Mouse (Mus musculus) testis, adult 2 months (tissue): ENCODE data around the gene Tnfaip8l1.

ENCODE experiments used
- CTCF ChIP-seq: fragments of 200-500 bp; IDR thresholded peaks from 2 replicates; pipeline ENCODE4 v1.5.1; 2012; ENCODE audit warnings: low read depth, mild to moderate bottlenecking, inconsistent platforms, low read length, moderate library complexity; ENCODE audit not compliant: control insufficient read depth, insufficient read depth, insufficient replicate concordance
- POLR2A ChIP-seq: fragments of 200-500 bp; IDR thresholded peaks from 2 replicates; pipeline ENCODE4 v1.6.1; 2012; ENCODE audit warnings: low read depth, mild to moderate bottlenecking, inconsistent platforms, low read length, moderate library complexity; ENCODE audit not compliant: control insufficient read depth

DNA sequence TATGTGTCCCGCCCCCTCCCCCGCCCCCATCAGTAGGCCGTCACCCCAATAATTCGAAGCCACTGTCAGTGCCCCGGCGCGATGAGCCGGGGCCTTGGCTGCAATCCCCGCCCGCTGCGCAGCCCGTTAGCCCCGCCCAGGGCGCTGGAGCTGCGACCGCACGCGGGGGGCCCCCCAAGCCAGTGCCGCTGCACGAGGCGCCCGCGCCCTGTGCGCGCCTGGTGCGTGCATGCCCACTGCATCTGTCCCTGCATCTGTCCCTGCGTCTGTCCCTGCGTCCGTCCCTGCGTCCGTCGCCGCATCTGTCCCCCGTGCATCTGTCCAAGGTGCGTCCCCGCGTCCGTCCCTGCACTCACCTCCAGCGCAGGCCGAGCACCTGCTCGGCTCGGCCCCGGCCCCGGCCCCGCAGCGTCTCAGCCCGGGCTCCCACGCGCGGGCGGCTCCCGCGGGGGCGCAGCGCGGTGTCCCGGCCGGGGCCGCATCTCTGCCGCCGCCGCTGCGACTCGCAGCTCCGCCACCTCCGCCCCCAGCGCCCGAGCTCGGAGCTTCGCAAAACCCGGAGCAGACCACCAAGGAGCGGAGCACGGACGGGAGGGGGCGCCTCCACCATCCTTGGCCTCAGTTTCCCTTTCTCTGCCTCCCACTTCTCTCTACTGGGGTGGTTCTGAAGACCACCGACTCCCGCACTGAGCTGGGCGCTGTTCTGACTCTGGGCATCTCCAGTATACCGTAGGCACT is 22.2 kb upstream of the Tnfaip8l1 start, which contains the start of gene Sema6b:
- TF ChIP-seq CTCF (no peak), POLR2A (no peak)
